Mouse (Mus musculus) CH12.LX (cell line): ENCODE results near the gene Asb13. TPM values are rescaled to one million over a fixed set of nuclear protein-coding genes. Genes with fewer than 3 reads are reported as not detected.

Experiments
- DNase-seq: peaks from one replicate; pipeline ENCODE4 v3.0.0-alpha.2; 2013; ENCODE audit errors: extremely low read depth
- H3K27ac ChIP-seq: 2 replicates; pipeline ENCODE4 v1.5.1; 2012; ENCODE audit warnings: low read depth, mild to moderate bottlenecking, control low read depth, moderate library complexity; ENCODE audit not compliant: insufficient read depth
- H3K27me3 ChIP-seq: replicated peaks from 2 replicates; pipeline ENCODE3; 2012; ENCODE audit warnings: inconsistent platforms
- H3K36me3 ChIP-seq, 2 experiments: replicated peaks in 1 of 2; 2 replicates each; pipeline versions ENCODE3 to v1.6.1; 2012; ENCODE audit warnings: inconsistent platforms in 1 of 2, low read length in 1 of 2, mild to moderate bottlenecking in 1 of 2, mixed read lengths in 1 of 2, moderate library complexity in 1 of 2; ENCODE audit not compliant: control insufficient read depth in 1 of 2, insufficient read depth in 1 of 2
- H3K4me1 ChIP-seq, 2 experiments: 2 replicates each; pipeline ENCODE4 v1.6.1; 2012; ENCODE audit warnings: inconsistent platforms in 1 of 2, moderate library complexity in 1 of 2; ENCODE audit not compliant: insufficient read depth in 2 of 2, control insufficient read depth in 1 of 2
- H3K4me2 ChIP-seq: 2 replicates; pipeline ENCODE4 v1.6.1; 2012; ENCODE audit warnings: low read depth, mild to moderate bottlenecking, control low read depth; ENCODE audit not compliant: poor library complexity, insufficient read depth, severe bottlenecking
- H3K4me3 ChIP-seq, 3 experiments: fragments of 150-350 bp in 1 of 3; sonication (generic) in 1 of 3; replicated peaks in 1 of 3; 2 replicates each; pipeline versions ENCODE3 to v1.5.1; 2011 to 2012; ENCODE audit warnings: low read depth in 2 of 3, low read length in 2 of 3, mild to moderate bottlenecking in 2 of 3, moderate library complexity in 2 of 3, control low read depth in 1 of 3, improper control_type of control experiment in 1 of 3, inconsistent platforms in 1 of 3, mixed read lengths in 1 of 3; ENCODE audit not compliant: poor library complexity in 1 of 3
- H3K79me2 ChIP-seq: replicated peaks from 2 replicates; pipeline ENCODE4 v1.6.1; 2012; ENCODE audit warnings: mild to moderate bottlenecking, moderate library complexity; ENCODE audit not compliant: control insufficient read depth, poor library complexity, insufficient read depth, severe bottlenecking; ENCODE audit errors: extremely low read depth
- H3K9ac ChIP-seq: 2 replicates; pipeline ENCODE4 v1.6.1; 2012; ENCODE audit warnings: low read depth, mild to moderate bottlenecking, control low read depth, moderate library complexity; ENCODE audit not compliant: insufficient read depth
- H3K9me3 ChIP-seq: replicated peaks from 2 replicates; pipeline ENCODE3; 2012; ENCODE audit warnings: low read length, inconsistent platforms, mixed read lengths
- CHD1 ChIP-seq: IDR thresholded peaks from 2 replicates; pipeline ENCODE4 v1.6.1; 2012; ENCODE audit warnings: low read depth, low read length, improper control_type of control experiment, inconsistent platforms
- CHD2 ChIP-seq: IDR thresholded peaks from 2 replicates; pipeline ENCODE4 v1.6.1; 2011; ENCODE audit warnings: low read length, improper control_type of control experiment
- CTCF ChIP-seq, 2 experiments: IDR thresholded peaks in 1 of 2; conservative IDR thresholded peaks in 1 of 2; 2 replicates each; pipeline ENCODE4 v1.5.1; 2011 to 2012; ENCODE audit warnings: low read depth in 2 of 2, low read length in 2 of 2, improper control_type of control experiment in 1 of 2, inconsistent platforms in 1 of 2, mild to moderate bottlenecking in 1 of 2, moderate library complexity in 1 of 2
- E2F4 ChIP-seq: IDR thresholded peaks from 2 replicates; pipeline ENCODE4 v1.6.1; 2011; ENCODE audit warnings: low read depth, low read length, improper control_type of control experiment; ENCODE audit not compliant: insufficient replicate concordance
- ELF1 ChIP-seq: IDR thresholded peaks from 2 replicates; pipeline ENCODE4 v1.6.1; 2014; ENCODE audit warnings: low read depth, mild to moderate bottlenecking, inconsistent platforms, low read length, improper control_type of control experiment
- EP300 ChIP-seq: IDR thresholded peaks from 2 replicates; pipeline ENCODE4 v1.6.1; 2011; ENCODE audit warnings: low read length, improper control_type of control experiment
- ETS1 ChIP-seq: conservative IDR thresholded peaks from 2 replicates; pipeline ENCODE4 v1.6.1; 2012; ENCODE audit warnings: low read depth, mild to moderate bottlenecking, inconsistent platforms, low read length, improper control_type of control experiment, moderate library complexity
- GABPA ChIP-seq: IDR thresholded peaks from 2 replicates; pipeline ENCODE4 v1.6.1; 2012; ENCODE audit warnings: low read depth, low read length, improper control_type of control experiment, inconsistent platforms; ENCODE audit not compliant: insufficient replicate concordance
- HCFC1 ChIP-seq: IDR thresholded peaks from 2 replicates; pipeline ENCODE4 v1.6.1; 2012; ENCODE audit warnings: low read depth, mild to moderate bottlenecking, inconsistent platforms, low read length, improper control_type of control experiment
- IRF4 ChIP-seq: IDR thresholded peaks from 2 replicates; pipeline ENCODE4 v1.6.1; 2014; ENCODE audit warnings: low read depth, mild to moderate bottlenecking, inconsistent platforms, low read length, improper control_type of control experiment
- JUN ChIP-seq: IDR thresholded peaks from 2 replicates; pipeline ENCODE4 v1.6.1; 2011; ENCODE audit warnings: low read depth, mild to moderate bottlenecking, low read length, improper control_type of control experiment, moderate library complexity; ENCODE audit not compliant: insufficient read depth
- JUND ChIP-seq: conservative IDR thresholded peaks from 2 replicates; pipeline ENCODE4 v1.6.1; 2011; ENCODE audit warnings: low read depth, low read length, improper control_type of control experiment
- KAT2A ChIP-seq: IDR thresholded peaks from 2 replicates; pipeline ENCODE4 v1.6.1; 2012; ENCODE audit warnings: low read length, improper control_type of control experiment, inconsistent platforms; ENCODE audit not compliant: insufficient replicate concordance
- MAFK ChIP-seq: IDR thresholded peaks from 2 replicates; pipeline ENCODE4 v1.6.1; 2011; ENCODE audit warnings: low read length, improper control_type of control experiment; ENCODE audit not compliant: insufficient replicate concordance
- MAZ ChIP-seq: IDR thresholded peaks from 2 replicates; pipeline ENCODE4 v1.6.1; 2012; ENCODE audit warnings: low read depth, mild to moderate bottlenecking, inconsistent platforms, low read length, improper control_type of control experiment, moderate library complexity
- MEF2A ChIP-seq: IDR thresholded peaks from 2 replicates; pipeline ENCODE4 v1.6.1; 2014; ENCODE audit warnings: low read depth, mild to moderate bottlenecking, inconsistent platforms, low read length, improper control_type of control experiment, borderline replicate concordance
- MXI1 ChIP-seq: IDR thresholded peaks from 2 replicates; pipeline ENCODE4 v1.6.1; 2011; ENCODE audit warnings: mild to moderate bottlenecking, low read depth, low read length, improper control_type of control experiment
- NELFE ChIP-seq: IDR thresholded peaks from 2 replicates; pipeline ENCODE4 v1.6.1; 2011; ENCODE audit warnings: low read depth, low read length, improper control_type of control experiment
- NRF1 ChIP-seq: IDR thresholded peaks from 2 replicates; pipeline ENCODE4 v1.6.1; 2014; ENCODE audit warnings: low read depth, mild to moderate bottlenecking, inconsistent platforms, low read length, improper control_type of control experiment, moderate library complexity
- PAX5 ChIP-seq: IDR thresholded peaks from 2 replicates; pipeline ENCODE4 v1.6.1; 2012; ENCODE audit warnings: low read length, inconsistent platforms, mixed read lengths
- POLR2A ChIP-seq: IDR thresholded peaks from 2 replicates; pipeline ENCODE4 v1.6.1; 2011; ENCODE audit warnings: low read depth, mild to moderate bottlenecking, improper control_type of control experiment, low read length
- POLR2AphosphoS2 ChIP-seq: IDR thresholded peaks from 2 replicates; pipeline ENCODE4 v1.6.1; 2011; ENCODE audit warnings: low read depth, low read length, improper control_type of control experiment
- RAD21 ChIP-seq: IDR thresholded peaks from 2 replicates; pipeline ENCODE4 v1.6.1; 2011; ENCODE audit warnings: low read depth, mild to moderate bottlenecking, low read length, improper control_type of control experiment, moderate library complexity
- RCOR1 ChIP-seq: conservative IDR thresholded peaks from 2 replicates; pipeline ENCODE4 v1.6.1; 2012; ENCODE audit warnings: low read depth, mild to moderate bottlenecking, inconsistent platforms, low read length, improper control_type of control experiment
- SIN3A ChIP-seq: IDR thresholded peaks from 2 replicates; pipeline ENCODE4 v1.6.1; 2012; ENCODE audit warnings: low read length, improper control_type of control experiment, inconsistent platforms
- SMC3 ChIP-seq: IDR thresholded peaks from 2 replicates; pipeline ENCODE4 v1.6.1; 2011; ENCODE audit warnings: low read depth, low read length, improper control_type of control experiment
- TCF12 ChIP-seq: IDR thresholded peaks from 2 replicates; pipeline ENCODE4 v1.6.1; 2014; ENCODE audit warnings: low read depth, mild to moderate bottlenecking, inconsistent platforms, low read length, improper control_type of control experiment
- UBTF ChIP-seq: IDR thresholded peaks from 2 replicates; pipeline ENCODE4 v1.6.1; 2012; ENCODE audit warnings: low read depth, mild to moderate bottlenecking, inconsistent platforms, low read length, improper control_type of control experiment, moderate library complexity
- USF2 ChIP-seq: conservative IDR thresholded peaks from 2 replicates; pipeline ENCODE4 v1.6.1; 2011; ENCODE audit warnings: low read depth, low read length, improper control_type of control experiment
- ZC3H11A ChIP-seq: IDR thresholded peaks from 2 replicates; pipeline ENCODE4 v1.6.1; 2012; ENCODE audit warnings: low read depth, mild to moderate bottlenecking, inconsistent platforms, low read length, improper control_type of control experiment
- ZMIZ1 ChIP-seq: IDR thresholded peaks from 2 replicates; pipeline ENCODE4 v1.6.1; 2012; ENCODE audit warnings: low read depth, mild to moderate bottlenecking, inconsistent platforms, low read length, improper control_type of control experiment
- ZNF384 ChIP-seq: IDR thresholded peaks from 2 replicates; pipeline ENCODE4 v1.6.1; 2012; ENCODE audit warnings: low read depth, low read length, improper control_type of control experiment, inconsistent platforms
- dilution Hi-C: fragments of 300-500 bp; cut with MboI; formaldehyde crosslinking; loops from 2 replicates; pipeline ENCODE4 v1.14.3; 2020; ENCODE audit warnings: low sequenced_read_pairs; ENCODE audit not compliant: extremely low pct_unique_long_range_greater_than_20kb, extremely low pct_ligation_motif_present
- in situ Hi-C: fragments of 300-500 bp; cut with MboI; formaldehyde crosslinking; loops from 3 replicates; pipeline ENCODE4 v1.14.3; 2019; ENCODE audit warnings: low sequenced_read_pairs, low pct_ligation_motif_present, low pct_unique_long_range_greater_than_20kb, mixed read lengths
- polyA plus RNA-seq: library from polyadenylated mRNA; unstranded; fragments of >175 nt; gene quantifications from 2 replicates; pipeline ENCODE4 v1.2.1, GENCODE M21; 2012; ENCODE audit warnings: low read depth; ENCODE audit not compliant: insufficient read length
- total RNA-seq, 2 experiments: library from RNA; depleted of rRNA; stranded (reverse); fragments of 300-350 nt in 1 of 2; fragments of >200 nt in 1 of 2; gene quantifications; 2 replicates each; pipeline ENCODE4 v1.2.3; 2012 to 2014

The Asb13 gene
- total and polyA plus RNA-seq, 3 experiments, result 0.78 to 2.0 (median 1.4) TPM

DNA sequence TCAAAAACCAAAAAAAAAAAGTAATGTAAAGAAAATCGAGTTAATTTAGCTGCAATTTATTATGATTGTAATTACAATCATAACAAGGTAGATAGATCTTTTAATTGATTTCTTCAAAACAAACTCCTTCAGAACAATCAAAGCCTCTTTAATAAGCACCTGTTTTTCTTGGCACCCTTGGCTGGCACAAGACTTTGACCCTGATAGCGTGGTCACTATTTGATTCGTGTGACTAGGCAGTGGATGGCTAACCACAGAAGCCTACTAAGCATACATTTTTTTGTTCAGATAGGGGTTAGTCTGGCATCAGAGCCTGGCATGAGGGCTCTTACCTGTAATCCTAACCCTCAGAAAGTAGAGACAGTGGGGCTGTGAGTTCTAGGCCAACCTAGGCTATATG is 1.2 kb downstream of the Asb13 start:
- H3K36me3 ChIP-seq, result no peaks in the 10 kb centered on the region

DNA sequence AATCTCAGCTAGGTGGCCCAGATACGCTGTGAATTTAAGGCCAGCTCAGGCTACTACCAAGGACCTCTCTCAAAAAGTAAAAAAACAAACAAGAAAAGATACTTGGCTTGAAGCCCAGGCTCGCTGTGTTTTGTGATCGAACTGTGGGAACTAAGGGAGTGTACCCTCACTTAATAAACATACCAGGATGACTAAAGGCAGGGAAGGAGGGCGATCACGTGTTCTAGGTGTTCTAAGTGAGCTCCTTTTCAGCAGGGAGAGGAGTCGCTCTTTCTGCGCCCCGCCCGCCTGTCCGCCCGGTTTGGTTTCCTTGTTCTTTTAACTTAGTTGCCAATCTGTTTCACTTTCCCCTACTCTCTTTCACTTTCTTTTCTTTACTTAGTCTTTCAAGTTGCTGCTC is 3.0 kb downstream of the Asb13 start:
- H3K36me3 ChIP-seq, result no peaks in the 10 kb centered on the region
- no peak overlapping the region; the same call in 1 of the 2 replicates for H3K27ac ChIP-seq
- peaks cover 4 to 16% of the 10 kb centered on the region in 2 experiments; a peak in 3 of 4 replicates for H3K4me1 ChIP-seq
- H3K9ac ChIP-seq, result peak overlapping the region; percentile 73
- H3K79me2 ChIP-seq, result no peaks in the 10 kb centered on the region
- DNase-seq, result peak; percentile 45
- peaks cover 8% of the 10 kb centered on the region for H3K27me3 ChIP-seq
- peak overlapping the region in 2 of 3 experiments; percentile 29 to 31 for H3K4me3 ChIP-seq
- H3K9me3 ChIP-seq, result no peaks in the 10 kb centered on the region
- in situ Hi-C loops, result no loop called here
- dilution Hi-C loops, result no loop called here
- peak overlapping the region; percentile 94 for H3K4me2 ChIP-seq
- TF ChIP-seq MEF2A, result 0 out of 2 replicates have a peak, but pooled peaks have one; percentile 50
- TF ChIP-seq POLR2A, result peak; percentile 31; the same call in 1 of the 2 replicates
- no peak for TF ChIP-seq ZNF384
- no peak for TF ChIP-seq RAD21
- TF ChIP-seq KAT2A, result no peak
- TF ChIP-seq SMC3, result no peak
- TF ChIP-seq CHD2, result peak; percentile 23; the same call in 1 of the 2 replicates
- TF ChIP-seq ETS1, result peak; percentile 83
- TF ChIP-seq ZC3H11A, result no peak
- TF ChIP-seq PAX5, result no peak
- no peak for TF ChIP-seq ZMIZ1
- TF ChIP-seq MXI1, result peak; percentile 52; the same call in 1 of the 2 replicates
- 0 out of 2 replicates have a peak, but pooled peaks have one; percentile 16 for TF ChIP-seq NELFE
- TF ChIP-seq POLR2AphosphoS2, result no peak
- TF ChIP-seq ELF1, result 0 out of 2 replicates have a peak, but pooled peaks have one; percentile 30
- peak; percentile 46; the same call in 1 of the 2 replicates for TF ChIP-seq USF2
- TF ChIP-seq CTCF (conservative IDR thresholded peaks at IDR 0.05 in 1 of 2, IDR thresholded peaks at IDR 0.05 in 1 of 2; ENCODE audit: low read depth in 2 of 2, low read length in 2 of 2), result no peak
- peak; percentile 86 for TF ChIP-seq IRF4
- peak; percentile 21; the same call in 1 of the 2 replicates for TF ChIP-seq NRF1
- TF ChIP-seq GABPA, result no peak
- TF ChIP-seq TCF12, result peak; percentile 20; the same call in 1 of the 2 replicates
- peak; percentile 66 for TF ChIP-seq SIN3A
- TF ChIP-seq MAZ, result peak; percentile 78; the same call in 1 of the 2 replicates
- no peak for TF ChIP-seq JUND
- no peak for TF ChIP-seq JUN
- TF ChIP-seq EP300, result peak; percentile 21; the same call in 1 of the 2 replicates
- TF ChIP-seq MAFK, result no peak
- TF ChIP-seq CHD1, result no peak
- TF ChIP-seq UBTF, result no peak
- no peak for TF ChIP-seq E2F4
- TF ChIP-seq HCFC1, result peak; percentile 36; the same call in 1 of the 2 replicates
- TF ChIP-seq RCOR1, result no peak

More for the DNA sequence above, 1.2 kb downstream of the Asb13 start:
- in situ Hi-C loops, result no loop called here
- Histone ChIP-seq H3K27me3 (peaks cover 14% of the 10 kb centered on the region), H3K4me1 (peaks cover 4 to 15% of the 10 kb centered on the region in 2 experiments; a peak in 3 of 4 replicates), H3K79me2 (no peaks in the 10 kb centered on the region), H3K4me3 (no peak overlapping the region), H3K4me2 (no peak overlapping the region), H3K27ac (no peak overlapping the region), H3K9ac (no peak overlapping the region), H3K9me3 (peaks cover 7% of the 10 kb centered on the region)
- DNase-seq, result no peak
- TF ChIP-seq MAFK (no peak), KAT2A (no peak)
- dilution Hi-C loops, result no loop called here
